Mouse (Mus musculus): Measurements from ENCODE around the gene Ccdc61. TPM values are rescaled to one million over a fixed set of nuclear protein-coding genes. Genes with fewer than 3 reads are reported as not detected.

Ccdc61 gene
- polyA plus RNA-seq, 1 experiment from 2014 or later, result 21.2 TPM

GRCm38 (mm10) chr7:18922807-18923206 is 12.6 kb upstream of the Ccdc61 start:
- WGBS, result 52% methylated on average over 5 of the region's 5 CpGs
- no peak overlapping the region for H3K4me3 ChIP-seq (replicated peaks; ENCODE audit: low read length)
- H3K9me3 ChIP-seq (replicated peaks; ENCODE audit: control insufficient read depth, low read length), result no peaks in the 10 kb centered on the region
- H3K36me3 ChIP-seq (ENCODE audit: control insufficient read depth, insufficient read depth, low read length), result no peaks in the 10 kb centered on the region
- H3K9ac ChIP-seq (ENCODE audit: low read length), result no peak overlapping the region
- H3K27me3 ChIP-seq (ENCODE audit: control insufficient read depth, insufficient read depth, low read length), result peaks cover 31% of the 10 kb centered on the region
- ATAC-seq (ENCODE audit: insufficient read depth, low FRiP score), result no peak
- H3K4me1 ChIP-seq (ENCODE audit: control insufficient read depth, insufficient read depth, low read length), result peaks cover 16% of the 10 kb centered on the region
- no peak overlapping the region for H3K4me2 ChIP-seq (ENCODE audit: low read depth, low read length)
- H3K27ac ChIP-seq (ENCODE audit: low read length), result no peak overlapping the region

DNA sequence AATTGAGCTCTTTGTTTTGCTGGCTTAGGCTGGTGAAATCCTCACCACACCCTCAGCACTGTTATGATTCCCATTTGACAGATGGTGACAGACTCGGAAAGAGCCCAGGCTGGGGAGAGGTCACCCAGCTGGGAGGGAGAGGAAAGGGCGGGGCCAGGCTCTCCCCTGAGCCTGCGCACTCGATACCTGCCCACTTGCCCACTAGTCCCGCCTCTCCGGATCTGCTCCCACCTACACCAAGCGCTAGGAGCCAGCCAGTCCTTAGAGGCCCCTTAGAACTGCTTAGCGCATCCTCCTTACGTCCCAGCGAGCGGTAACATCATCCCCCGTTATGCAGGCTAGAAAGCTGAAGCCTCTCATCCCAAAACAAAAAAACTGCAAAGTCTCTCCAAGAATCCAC is 10.9 kb upstream of the Ccdc61 start:
- H3K27ac ChIP-seq (ENCODE audit: low read length), result no peak overlapping the region
- H3K9me3 ChIP-seq (replicated peaks; ENCODE audit: control insufficient read depth, low read length), result no peaks in the 10 kb centered on the region
- no peak overlapping the region for H3K4me3 ChIP-seq (replicated peaks; ENCODE audit: low read length)
- peak; percentile 35; the same call in 1 of the 2 replicates for ATAC-seq (ENCODE audit: insufficient read depth, low FRiP score)
- 0 out of 2 replicates have a peak overlapping the region, but pooled peaks have one; percentile 11 for H3K9ac ChIP-seq (ENCODE audit: low read length)
- peaks cover 13% of the 10 kb centered on the region for H3K4me1 ChIP-seq (ENCODE audit: control insufficient read depth, insufficient read depth, low read length)
- H3K27me3 ChIP-seq (ENCODE audit: control insufficient read depth, insufficient read depth, low read length), result peaks cover 21% of the 10 kb centered on the region
- H3K4me2 ChIP-seq (ENCODE audit: low read depth, low read length), result peak overlapping the region; percentile 31; the same call in 1 of the 2 replicates
- H3K36me3 ChIP-seq (ENCODE audit: control insufficient read depth, insufficient read depth, low read length), result no peaks in the 10 kb centered on the region
- WGBS, result 4% methylated on average over 12 of the region's 12 CpGs

GRCm38 (mm10) chr7:18917931-18918330 is 7.7 kb upstream of the Ccdc61 start:
- 55% methylated on average over 3 of the region's 3 CpGs for WGBS
- Histone ChIP-seq H3K4me1 (ENCODE audit: control insufficient read depth, insufficient read depth, low read length) (peaks cover 5% of the 10 kb centered on the region; the same call in 1 of the 2 replicates), H3K9ac (ENCODE audit: low read length) (no peak overlapping the region), H3K27ac (ENCODE audit: low read length) (no peak overlapping the region), H3K9me3 (replicated peaks; ENCODE audit: control insufficient read depth, low read length) (no peaks in the 10 kb centered on the region), H3K4me3 (replicated peaks; ENCODE audit: low read length) (no peak overlapping the region), H3K36me3 (ENCODE audit: control insufficient read depth, insufficient read depth, low read length) (no peaks in the 10 kb centered on the region), H3K27me3 (ENCODE audit: control insufficient read depth, insufficient read depth, low read length) (peaks cover 3% of the 10 kb centered on the region; the same call in 1 of the 2 replicates), H3K4me2 (ENCODE audit: low read depth, low read length) (no peak overlapping the region)
- no peak for ATAC-seq (ENCODE audit: insufficient read depth, low FRiP score)

GRCm38 (mm10) chr7:18916254-18916653 is 6.0 kb upstream of the Ccdc61 start:
- no peak overlapping the region for H3K9ac ChIP-seq (ENCODE audit: low read length)
- no peaks in the 10 kb centered on the region for H3K9me3 ChIP-seq (replicated peaks; ENCODE audit: control insufficient read depth, low read length)
- no peak for ATAC-seq (ENCODE audit: insufficient read depth, low FRiP score)
- peaks cover 3% of the 10 kb centered on the region; the same call in 1 of the 2 replicates for H3K4me1 ChIP-seq (ENCODE audit: control insufficient read depth, insufficient read depth, low read length)
- H3K36me3 ChIP-seq (ENCODE audit: control insufficient read depth, insufficient read depth, low read length), result no peaks in the 10 kb centered on the region
- H3K27me3 ChIP-seq (ENCODE audit: control insufficient read depth, insufficient read depth, low read length), result no peaks in the 10 kb centered on the region
- WGBS, result 68% methylated on average over 4 of the region's 4 CpGs
- H3K4me2 ChIP-seq (ENCODE audit: low read depth, low read length), result no peak overlapping the region
- no peak overlapping the region for H3K27ac ChIP-seq (ENCODE audit: low read length)
- no peak overlapping the region for H3K4me3 ChIP-seq (replicated peaks; ENCODE audit: low read length)

GRCm38 (mm10) chr7:18909797-18910196 is 418 bp downstream of the Ccdc61 start:
- Histone ChIP-seq H3K4me1 (ENCODE audit: control insufficient read depth, insufficient read depth, low read length) (peaks cover 21% of the 10 kb centered on the region), H3K4me2 (ENCODE audit: low read depth, low read length) (peak overlapping the region; percentile 58), H3K27me3 (ENCODE audit: control insufficient read depth, insufficient read depth, low read length) (no peaks in the 10 kb centered on the region), H3K9ac (ENCODE audit: low read length) (peak overlapping the region; percentile 82), H3K4me3 (replicated peaks; ENCODE audit: low read length) (peak overlapping the region; percentile 73), H3K9me3 (replicated peaks; ENCODE audit: control insufficient read depth, low read length) (no peaks in the 10 kb centered on the region), H3K27ac (ENCODE audit: low read length) (no peak overlapping the region), H3K36me3 (ENCODE audit: control insufficient read depth, insufficient read depth, low read length) (no peaks in the 10 kb centered on the region)
- no peak for ATAC-seq (ENCODE audit: insufficient read depth, low FRiP score)
- WGBS, result 4% methylated on average over 17 of the region's 17 CpGs

- Histone ChIP-seq H3K36me3 (ENCODE audit: control insufficient read depth, insufficient read depth, low read length) (no peaks in the 10 kb centered on the region), H3K27ac (ENCODE audit: low read length) (no peak overlapping the region), H3K4me3 (replicated peaks; ENCODE audit: low read length) (no peak overlapping the region), H3K27me3 (ENCODE audit: control insufficient read depth, insufficient read depth, low read length) (no peaks in the 10 kb centered on the region), H3K4me1 (ENCODE audit: control insufficient read depth, insufficient read depth, low read length) (peaks cover 17% of the 10 kb centered on the region), H3K4me2 (ENCODE audit: low read depth, low read length) (no peak overlapping the region), H3K9me3 (replicated peaks; ENCODE audit: control insufficient read depth, low read length) (no peaks in the 10 kb centered on the region), H3K9ac (ENCODE audit: low read length) (no peak overlapping the region)
- 80% methylated on average over 3 of the region's 3 CpGs for WGBS
- no peak for ATAC-seq (ENCODE audit: insufficient read depth, low FRiP score)
Measured at GRCm38 (mm10) chr7:18904971-18905370, 5.2 kb downstream of the Ccdc61 start.

DNA sequence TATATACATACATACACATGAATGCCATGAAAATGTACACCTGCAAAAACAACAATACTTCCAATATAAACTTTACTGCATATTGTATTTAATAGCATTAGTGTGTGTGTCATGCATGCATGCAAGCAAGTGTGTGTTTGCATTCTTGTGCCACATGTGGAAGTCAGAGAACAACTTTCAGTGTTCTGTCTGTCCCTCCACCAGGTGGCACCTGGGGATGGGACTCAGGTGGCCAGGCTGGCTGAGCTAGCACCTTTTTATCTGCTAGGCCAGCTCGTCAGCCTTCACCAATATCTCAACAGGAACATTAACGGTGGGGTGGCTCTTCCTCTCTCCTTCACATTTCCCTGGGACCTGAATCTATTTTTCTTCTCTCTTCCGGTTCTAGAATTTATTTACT is 7.7 kb downstream of the Ccdc61 start:
- no peaks in the 10 kb centered on the region for H3K9me3 ChIP-seq (replicated peaks; ENCODE audit: control insufficient read depth, low read length)
- no peak overlapping the region for H3K4me3 ChIP-seq (replicated peaks; ENCODE audit: low read length)
- ATAC-seq (ENCODE audit: insufficient read depth, low FRiP score), result no peak
- H3K27me3 ChIP-seq (ENCODE audit: control insufficient read depth, insufficient read depth, low read length), result no peaks in the 10 kb centered on the region
- 0 out of 2 replicates have a peak, but pooled peaks cover 5% of the 10 kb centered on the region for H3K36me3 ChIP-seq (ENCODE audit: control insufficient read depth, insufficient read depth, low read length)
- no peak overlapping the region for H3K9ac ChIP-seq (ENCODE audit: low read length)
- no peak overlapping the region for H3K4me2 ChIP-seq (ENCODE audit: low read depth, low read length)
- H3K27ac ChIP-seq (ENCODE audit: low read length), result no peak overlapping the region
- 67% methylated on average over 3 of the region's 3 CpGs for WGBS
- no peaks in the 10 kb centered on the region for H3K4me1 ChIP-seq (ENCODE audit: control insufficient read depth, insufficient read depth, low read length)

- no peaks in the 10 kb centered on the region for H3K27me3 ChIP-seq (ENCODE audit: control insufficient read depth, insufficient read depth, low read length)
- WGBS, result 68% methylated on average over 2 of the region's 2 CpGs
- no peak for ATAC-seq (ENCODE audit: insufficient read depth, low FRiP score)
Measured at GRCm38 (mm10) chr7:18900513-18900912, 9.7 kb downstream of the Ccdc61 start.

GRCm38 (mm10) chr7:18896536-18896935 is 13.7 kb downstream of the Ccdc61 start:
- no peak for ATAC-seq (ENCODE audit: insufficient read depth, low FRiP score)
- H3K4me1 ChIP-seq (ENCODE audit: control insufficient read depth, insufficient read depth, low read length), result peaks cover 22% of the 10 kb centered on the region
- 0 out of 2 replicates have a peak, but pooled peaks cover 5% of the 10 kb centered on the region for H3K36me3 ChIP-seq (ENCODE audit: control insufficient read depth, insufficient read depth, low read length)
- H3K4me3 ChIP-seq (replicated peaks; ENCODE audit: low read length), result no peak overlapping the region
- H3K27me3 ChIP-seq (ENCODE audit: control insufficient read depth, insufficient read depth, low read length), result no peaks in the 10 kb centered on the region; the same call in 1 of the 2 replicates
- no peak overlapping the region for H3K9ac ChIP-seq (ENCODE audit: low read length)
- H3K27ac ChIP-seq (ENCODE audit: low read length), result no peak overlapping the region
- H3K4me2 ChIP-seq (ENCODE audit: low read depth, low read length), result no peak overlapping the region
- H3K9me3 ChIP-seq (replicated peaks; ENCODE audit: control insufficient read depth, low read length), result no peaks in the 10 kb centered on the region
- WGBS, result 45% methylated on average over 5 of the region's 5 CpGs

More at GRCm38 (mm10) chr7:18900513-18900912, 9.7 kb downstream of the Ccdc61 start:
- H3K4me3 ChIP-seq (replicated peaks; ENCODE audit: low read length), result no peak overlapping the region
- H3K4me1 ChIP-seq (ENCODE audit: control insufficient read depth, insufficient read depth, low read length), result no peaks in the 10 kb centered on the region
- no peak overlapping the region for H3K9ac ChIP-seq (ENCODE audit: low read length)
- H3K9me3 ChIP-seq (replicated peaks; ENCODE audit: control insufficient read depth, low read length), result no peaks in the 10 kb centered on the region
- no peak overlapping the region for H3K27ac ChIP-seq (ENCODE audit: low read length)
- no peak overlapping the region for H3K4me2 ChIP-seq (ENCODE audit: low read depth, low read length)
- 0 out of 2 replicates have a peak, but pooled peaks cover 5% of the 10 kb centered on the region for H3K36me3 ChIP-seq (ENCODE audit: control insufficient read depth, insufficient read depth, low read length)

Measured in stomach, embryonic 16.5 days (tissue).